Mouse (Mus musculus) cortical plate, adult 2 months (tissue): ENCODE results near the gene Tgif1.

Source experiments
- CTCF ChIP-seq: fragments of 200-500 bp; IDR thresholded peaks from 2 replicates; pipeline ENCODE4 v1.5.1; 2011; ENCODE audit warnings: mild to moderate bottlenecking, control low read depth, low read length; ENCODE audit not compliant: insufficient read depth; ENCODE audit errors: extremely low read depth
- POLR2A ChIP-seq: fragments of 200-500 bp; IDR thresholded peaks from 2 replicates; pipeline ENCODE4 v1.6.1; 2011; ENCODE audit warnings: mild to moderate bottlenecking, low read length, control low read depth; ENCODE audit not compliant: insufficient read depth; ENCODE audit errors: extremely low read depth

DNA sequence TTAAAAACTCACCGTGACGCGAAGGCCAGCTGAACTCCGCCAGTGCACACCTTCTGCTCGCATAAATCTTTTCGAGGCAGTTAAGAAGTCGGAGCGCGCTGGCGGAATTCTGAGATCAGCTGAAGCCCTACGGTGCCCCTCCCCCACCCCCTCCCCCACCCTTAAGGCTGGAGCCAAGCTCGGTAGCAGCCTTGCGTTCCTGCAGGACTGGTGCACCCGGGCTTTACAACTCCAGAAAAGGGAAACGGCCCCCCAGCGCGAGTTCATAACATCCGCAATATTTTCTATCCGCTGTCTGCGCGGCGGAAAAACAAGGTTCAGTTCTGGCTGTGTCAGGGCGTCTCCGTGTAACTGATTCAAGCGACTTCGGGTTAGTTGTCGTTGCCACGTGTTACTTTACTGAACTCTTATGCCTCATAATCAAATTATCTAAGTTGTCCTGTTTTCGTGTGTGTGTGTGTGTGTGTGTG lies at the start of gene Tgif1:
- TF ChIP-seq CTCF (no peak), POLR2A (no peak)
